Mouse (Mus musculus) CH12.LX (cell line): Measurements from ENCODE around the gene Il20. TPM values are rescaled to one million over a fixed set of nuclear protein-coding genes. Genes with fewer than 3 reads are reported as not detected.

Source experiments
- DNase-seq: peaks from one replicate; pipeline ENCODE4 v3.0.0-alpha.2; 2013; ENCODE audit errors: extremely low read depth
- H3K27ac ChIP-seq: 2 replicates; pipeline ENCODE4 v1.5.1; 2012; ENCODE audit warnings: low read depth, mild to moderate bottlenecking, control low read depth, moderate library complexity; ENCODE audit not compliant: insufficient read depth
- H3K27me3 ChIP-seq: replicated peaks from 2 replicates; pipeline ENCODE3; 2012; ENCODE audit warnings: inconsistent platforms
- H3K36me3 ChIP-seq, 2 experiments: replicated peaks in 1 of 2; 2 replicates each; pipeline versions ENCODE3 to v1.6.1; 2012; ENCODE audit warnings: inconsistent platforms in 1 of 2, low read length in 1 of 2, mild to moderate bottlenecking in 1 of 2, mixed read lengths in 1 of 2, moderate library complexity in 1 of 2; ENCODE audit not compliant: control insufficient read depth in 1 of 2, insufficient read depth in 1 of 2
- H3K4me1 ChIP-seq, 2 experiments: 2 replicates each; pipeline ENCODE4 v1.6.1; 2012; ENCODE audit warnings: inconsistent platforms in 1 of 2, moderate library complexity in 1 of 2; ENCODE audit not compliant: insufficient read depth in 2 of 2, control insufficient read depth in 1 of 2
- H3K4me2 ChIP-seq: 2 replicates; pipeline ENCODE4 v1.6.1; 2012; ENCODE audit warnings: low read depth, mild to moderate bottlenecking, control low read depth; ENCODE audit not compliant: poor library complexity, insufficient read depth, severe bottlenecking
- H3K4me3 ChIP-seq, 3 experiments: fragments of 150-350 bp in 1 of 3; sonication (generic) in 1 of 3; replicated peaks in 1 of 3; 2 replicates each; pipeline versions ENCODE3 to v1.5.1; 2011 to 2012; ENCODE audit warnings: low read depth in 2 of 3, low read length in 2 of 3, mild to moderate bottlenecking in 2 of 3, moderate library complexity in 2 of 3, control low read depth in 1 of 3, improper control_type of control experiment in 1 of 3, inconsistent platforms in 1 of 3, mixed read lengths in 1 of 3; ENCODE audit not compliant: poor library complexity in 1 of 3
- H3K79me2 ChIP-seq: replicated peaks from 2 replicates; pipeline ENCODE4 v1.6.1; 2012; ENCODE audit warnings: mild to moderate bottlenecking, moderate library complexity; ENCODE audit not compliant: control insufficient read depth, poor library complexity, insufficient read depth, severe bottlenecking; ENCODE audit errors: extremely low read depth
- H3K9ac ChIP-seq: 2 replicates; pipeline ENCODE4 v1.6.1; 2012; ENCODE audit warnings: low read depth, mild to moderate bottlenecking, control low read depth, moderate library complexity; ENCODE audit not compliant: insufficient read depth
- H3K9me3 ChIP-seq: replicated peaks from 2 replicates; pipeline ENCODE3; 2012; ENCODE audit warnings: low read length, inconsistent platforms, mixed read lengths
- CHD1 ChIP-seq: IDR thresholded peaks from 2 replicates; pipeline ENCODE4 v1.6.1; 2012; ENCODE audit warnings: low read depth, low read length, improper control_type of control experiment, inconsistent platforms
- CHD2 ChIP-seq: IDR thresholded peaks from 2 replicates; pipeline ENCODE4 v1.6.1; 2011; ENCODE audit warnings: low read length, improper control_type of control experiment
- E2F4 ChIP-seq: IDR thresholded peaks from 2 replicates; pipeline ENCODE4 v1.6.1; 2011; ENCODE audit warnings: low read depth, low read length, improper control_type of control experiment; ENCODE audit not compliant: insufficient replicate concordance
- ELF1 ChIP-seq: IDR thresholded peaks from 2 replicates; pipeline ENCODE4 v1.6.1; 2014; ENCODE audit warnings: low read depth, mild to moderate bottlenecking, inconsistent platforms, low read length, improper control_type of control experiment
- JUN ChIP-seq: IDR thresholded peaks from 2 replicates; pipeline ENCODE4 v1.6.1; 2011; ENCODE audit warnings: low read depth, mild to moderate bottlenecking, low read length, improper control_type of control experiment, moderate library complexity; ENCODE audit not compliant: insufficient read depth
- MAX ChIP-seq: IDR thresholded peaks from 2 replicates; pipeline ENCODE4 v1.6.1; 2011; ENCODE audit warnings: low read length, improper control_type of control experiment
- MEF2A ChIP-seq: IDR thresholded peaks from 2 replicates; pipeline ENCODE4 v1.6.1; 2014; ENCODE audit warnings: low read depth, mild to moderate bottlenecking, inconsistent platforms, low read length, improper control_type of control experiment, borderline replicate concordance
- MYC ChIP-seq: IDR thresholded peaks from 2 replicates; pipeline ENCODE4 v1.6.1; 2011; ENCODE audit warnings: low read depth, mild to moderate bottlenecking, improper control_type of control experiment, low read length
- NELFE ChIP-seq: IDR thresholded peaks from 2 replicates; pipeline ENCODE4 v1.6.1; 2011; ENCODE audit warnings: low read depth, low read length, improper control_type of control experiment
- PAX5 ChIP-seq: IDR thresholded peaks from 2 replicates; pipeline ENCODE4 v1.6.1; 2012; ENCODE audit warnings: low read length, inconsistent platforms, mixed read lengths
- POLR2AphosphoS2 ChIP-seq: IDR thresholded peaks from 2 replicates; pipeline ENCODE4 v1.6.1; 2011; ENCODE audit warnings: low read depth, low read length, improper control_type of control experiment
- RCOR1 ChIP-seq: conservative IDR thresholded peaks from 2 replicates; pipeline ENCODE4 v1.6.1; 2012; ENCODE audit warnings: low read depth, mild to moderate bottlenecking, inconsistent platforms, low read length, improper control_type of control experiment
- SIN3A ChIP-seq: IDR thresholded peaks from 2 replicates; pipeline ENCODE4 v1.6.1; 2012; ENCODE audit warnings: low read length, improper control_type of control experiment, inconsistent platforms
- SMC3 ChIP-seq: IDR thresholded peaks from 2 replicates; pipeline ENCODE4 v1.6.1; 2011; ENCODE audit warnings: low read depth, low read length, improper control_type of control experiment
- TCF12 ChIP-seq: IDR thresholded peaks from 2 replicates; pipeline ENCODE4 v1.6.1; 2014; ENCODE audit warnings: low read depth, mild to moderate bottlenecking, inconsistent platforms, low read length, improper control_type of control experiment
- USF1 ChIP-seq: IDR thresholded peaks from 2 replicates; pipeline ENCODE4 v1.6.1; 2014; ENCODE audit warnings: low read depth, mild to moderate bottlenecking, inconsistent platforms, low read length, improper control_type of control experiment
- USF2 ChIP-seq: conservative IDR thresholded peaks from 2 replicates; pipeline ENCODE4 v1.6.1; 2011; ENCODE audit warnings: low read depth, low read length, improper control_type of control experiment
- ZC3H11A ChIP-seq: IDR thresholded peaks from 2 replicates; pipeline ENCODE4 v1.6.1; 2012; ENCODE audit warnings: low read depth, mild to moderate bottlenecking, inconsistent platforms, low read length, improper control_type of control experiment
- ZKSCAN1 ChIP-seq: IDR thresholded peaks from 2 replicates; pipeline ENCODE4 v1.6.1; 2012; ENCODE audit warnings: low read depth, inconsistent platforms, low read length, improper control_type of control experiment, borderline replicate concordance
- ZNF384 ChIP-seq: IDR thresholded peaks from 2 replicates; pipeline ENCODE4 v1.6.1; 2012; ENCODE audit warnings: low read depth, low read length, improper control_type of control experiment, inconsistent platforms
- dilution Hi-C: fragments of 300-500 bp; cut with MboI; formaldehyde crosslinking; loops from 2 replicates; pipeline ENCODE4 v1.14.3; 2020; ENCODE audit warnings: low sequenced_read_pairs; ENCODE audit not compliant: extremely low pct_unique_long_range_greater_than_20kb, extremely low pct_ligation_motif_present
- in situ Hi-C: fragments of 300-500 bp; cut with MboI; formaldehyde crosslinking; loops from 3 replicates; pipeline ENCODE4 v1.14.3; 2019; ENCODE audit warnings: low sequenced_read_pairs, low pct_ligation_motif_present, low pct_unique_long_range_greater_than_20kb, mixed read lengths
- polyA plus RNA-seq: library from polyadenylated mRNA; unstranded; fragments of >175 nt; gene quantifications from 2 replicates; pipeline ENCODE4 v1.2.1, GENCODE M21; 2012; ENCODE audit warnings: low read depth; ENCODE audit not compliant: insufficient read length
- total RNA-seq, 2 experiments: library from RNA; depleted of rRNA; stranded (reverse); fragments of 300-350 nt in 1 of 2; fragments of >200 nt in 1 of 2; gene quantifications; 2 replicates each; pipeline ENCODE4 v1.2.3; 2012 to 2014

The Il20 gene
- total and polyA plus RNA-seq, 3 experiments: not detected

GRCm38 (mm10) chr1:130940065-130940687 is 28.9 kb upstream of the Il20 start, which contains the start of gene Il19:
Gene Il19, minus strand, starts transcription at chr1:130940115.
- in situ Hi-C loops (no loop called here), dilution Hi-C loops (no loop called here)
- Histone ChIP-seq H3K4me1 (no peaks in the 10 kb centered on the region), H3K4me2 (no peak within 1 kb of the TSS), H3K79me2 (no peaks in the 10 kb centered on the region), H3K27me3 (no peaks in the 10 kb centered on the region), H3K27ac (no peak within 1 kb of the TSS), H3K9ac (no peak within 1 kb of the TSS), H3K9me3 (no peaks in the 10 kb centered on the region), H3K4me3 (no peak within 1 kb of the TSS), H3K36me3 (no peaks in the 10 kb centered on the region)
- DNase-seq: no peak
- TF ChIP-seq MAX (no peak), ZC3H11A (no peak), POLR2AphosphoS2 (no peak), USF2 (no peak), SIN3A (no peak), TCF12 (no peak), MEF2A (no peak), RCOR1 (no peak), E2F4 (no peak), ELF1 (no peak), JUN (no peak), NELFE (no peak), CHD1 (no peak), MYC (no peak), USF1 (no peak), CHD2 (no peak), ZNF384 (no peak), SMC3 (no peak), PAX5 (no peak)

GRCm38 (mm10) chr1:130938192-130938591 is 26.9 kb upstream of the Il20 start:
- no peak overlapping the region for H3K9ac ChIP-seq
- TF ChIP-seq RCOR1 (no peak), ELF1 (no peak), ZKSCAN1 (no peak)
- TF ChIP-seq, all 38 proteins: peak for 0
- no peak overlapping the region for H3K4me3 ChIP-seq
- DNase-seq: no peak
- dilution Hi-C loops: no loop called here
- no peaks in the 10 kb centered on the region for H3K9me3 ChIP-seq
- in situ Hi-C loops: no loop called here
- H3K79me2 ChIP-seq: no peaks in the 10 kb centered on the region
- H3K36me3 ChIP-seq: no peaks in the 10 kb centered on the region
- no peak overlapping the region for H3K4me2 ChIP-seq
- H3K27ac ChIP-seq: no peak overlapping the region
- no peaks in the 10 kb centered on the region for H3K27me3 ChIP-seq
- H3K4me1 ChIP-seq: 0 out of 4 replicates have a peak, but pooled peaks cover 0 to 2% of the 10 kb centered on the region in 2 experiments
